20 mouse cellular contexts compared by ENCODE assay signal in the genomic region with DNA sequence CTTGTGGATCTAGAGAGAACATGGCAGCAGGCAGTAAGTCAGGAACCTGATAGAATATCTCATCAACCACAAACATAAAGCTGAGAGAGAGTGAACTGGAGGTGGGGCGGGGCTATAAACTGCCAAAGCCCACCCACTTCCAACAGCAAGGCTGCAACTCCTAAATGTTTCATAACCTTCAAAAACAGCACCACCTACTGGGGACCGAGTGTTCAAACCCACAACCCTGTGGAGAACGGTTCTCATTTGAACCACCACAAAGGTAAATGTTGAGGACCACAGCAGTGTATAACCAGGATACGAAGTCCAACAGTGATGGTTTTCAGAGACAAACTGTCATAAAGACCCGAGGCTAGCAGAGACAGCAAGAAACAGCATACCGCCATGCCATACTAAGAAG.
DNase-seq lines count a peak whose midpoint lies in the region; ATAC-seq and TF ChIP-seq lines count a peak whose summit lies in the region.
"Had no signal": no experiment of that assay in that cellular context is flagged by ENCODE, and none has a peak within 500 bp of the region (broad histone marks: within the 10 kb centered on the region; RNA-seq: fewer than 3 reads in every experiment).

No protein-coding gene starts in this region.

- no peaks in the 10 kb centered on the region for H3K4me1 ChIP-seq in heart, adult 2 months (ENCODE audit: control insufficient read depth, insufficient read depth, low read length)
- H3K4me1 ChIP-seq in midbrain, postnatal 0 days (ENCODE audit: insufficient read depth, low read length): no peaks in the 10 kb centered on the region
- no peaks in the 10 kb centered on the region for H3K4me1 ChIP-seq in midbrain, embryonic 10.5 days
- H3K4me1 ChIP-seq in hindbrain, embryonic 12.5 days: no peaks in the 10 kb centered on the region
- H3K4me1 ChIP-seq: embryonic facial prominence, embryonic 12.5 days; hindbrain, embryonic 10.5 days; hindbrain, embryonic 15.5 days had no signal

- DNase-seq in heart, adult 2 months: no peak
- DNase-seq in heart, adult 8-10 months (ENCODE audit: low spot score): no peak
- DNase-seq in midbrain, postnatal 0 days (ENCODE audit: low spot score): no peak
- DNase-seq in midbrain, embryonic 10.5 days (ENCODE audit: low spot score): no peak
- peak; percentile 65 for DNase-seq in R1 (ENCODE audit: low read depth, low spot score)
- no peak for DNase-seq in cerebellum, adult 11-12 months
- DNase-seq: adrenal gland, adult 8-10 months; adrenal gland, postnatal 36 days; cerebellum, adult 8-10 months; cerebellum, postnatal 14 days; heart, adult 18-20 months had no signal

- no peaks in the 10 kb centered on the region for H3K9me3 ChIP-seq in midbrain, postnatal 0 days (ENCODE audit: low read length)
- no peaks in the 10 kb centered on the region; the same call in 1 of the 2 replicates for H3K9me3 ChIP-seq in midbrain, embryonic 10.5 days (replicated peaks)
- no peaks in the 10 kb centered on the region for H3K9me3 ChIP-seq in hindbrain, embryonic 12.5 days (replicated peaks)
- H3K9me3 ChIP-seq: embryonic facial prominence, embryonic 12.5 days; hindbrain, embryonic 15.5 days had no signal

- H3K4me2 ChIP-seq in midbrain, postnatal 0 days (ENCODE audit: low read depth, low read length, poor library complexity, severe bottlenecking): no peak overlapping the region
- H3K4me2 ChIP-seq in hindbrain, embryonic 12.5 days (replicated peaks): no peak overlapping the region
- H3K4me2 ChIP-seq: embryonic facial prominence, embryonic 12.5 days; heart, embryonic 12.5 days; hindbrain, embryonic 15.5 days had no signal

- WGBS in heart, adult 2 months: 98% methylated on average over 6 of the region's 6 CpGs
- WGBS in midbrain, postnatal 0 days: 94% methylated on average over 6 of the region's 6 CpGs
- 90% methylated on average over 6 of the region's 6 CpGs for WGBS in midbrain, embryonic 10.5 days
- WGBS in hindbrain, embryonic 12.5 days: 92% methylated on average over 6 of the region's 6 CpGs

- H3K4me3 ChIP-seq in heart, adult 2 months: no peak overlapping the region
- no peak overlapping the region for H3K4me3 ChIP-seq in midbrain, postnatal 0 days (ENCODE audit: low read depth, low read length)
- no peak overlapping the region for H3K4me3 ChIP-seq in midbrain, embryonic 10.5 days
- H3K4me3 ChIP-seq in hindbrain, embryonic 12.5 days: no peak overlapping the region
- H3K4me3 ChIP-seq: embryonic facial prominence, embryonic 12.5 days; heart, embryonic 12.5 days; hindbrain, embryonic 10.5 days; hindbrain, embryonic 15.5 days had no signal

- no peak for ATAC-seq in midbrain, postnatal 0 days (ENCODE audit: low FRiP score)
- ATAC-seq in hindbrain, embryonic 12.5 days (ENCODE audit: low FRiP score): no peak
- ATAC-seq: forebrain, embryonic 16.5 days; intestine, postnatal 0 days had no signal

- no peaks in the 10 kb centered on the region for H3K27me3 ChIP-seq in heart, adult 2 months (ENCODE audit: control insufficient read depth, insufficient read depth, low read length)
- no peaks in the 10 kb centered on the region for H3K27me3 ChIP-seq in midbrain, postnatal 0 days (ENCODE audit: insufficient read depth, low read length)
- no peaks in the 10 kb centered on the region for H3K27me3 ChIP-seq in midbrain, embryonic 10.5 days (ENCODE audit: low read depth, poor library complexity, severe bottlenecking)
- no peaks in the 10 kb centered on the region for H3K27me3 ChIP-seq in hindbrain, embryonic 12.5 days
- H3K27me3 ChIP-seq: CH12.LX; embryonic facial prominence, embryonic 12.5 days; heart, embryonic 12.5 days; hindbrain, embryonic 15.5 days had no signal

- H3K36me3 ChIP-seq in heart, adult 2 months (ENCODE audit: control insufficient read depth, insufficient read depth, low read length): peaks cover 2% of the 10 kb centered on the region
- H3K36me3 ChIP-seq in midbrain, postnatal 0 days (ENCODE audit: insufficient read depth, low read length): peaks cover 11% of the 10 kb centered on the region; the same call in 1 of the 2 replicates
- no peaks in the 10 kb centered on the region for H3K36me3 ChIP-seq in midbrain, embryonic 10.5 days
- peaks cover 10% of the 10 kb centered on the region; the same call in 1 of the 2 replicates for H3K36me3 ChIP-seq in hindbrain, embryonic 12.5 days
- H3K36me3 ChIP-seq: embryonic facial prominence, embryonic 12.5 days; G1E; hindbrain, embryonic 10.5 days had no signal

- peak; percentile 40 for TF ChIP-seq CTCF in heart, adult 2 months (IDR thresholded peaks at IDR 0.05)
- TF ChIP-seq CTCF in midbrain, postnatal 0 days (IDR thresholded peaks at IDR 0.05): peak; percentile 19; the same call in 1 of the 2 replicates

- peaks cover 3% of the 10 kb centered on the region for H3K79me2 ChIP-seq in heart, adult 2 months (replicated peaks; ENCODE audit: control insufficient read depth, insufficient read depth, low read length)

- no peak overlapping the region for H3K27ac ChIP-seq in heart, adult 2 months
- H3K27ac ChIP-seq in midbrain, postnatal 0 days (ENCODE audit: low read depth, low read length): no peak overlapping the region
- H3K27ac ChIP-seq in midbrain, embryonic 10.5 days (replicated peaks): no peak overlapping the region
- no peak overlapping the region for H3K27ac ChIP-seq in hindbrain, embryonic 12.5 days
- H3K27ac ChIP-seq: embryonic facial prominence, embryonic 12.5 days; hindbrain, embryonic 10.5 days; hindbrain, embryonic 15.5 days had no signal

- TF ChIP-seq POLR2A in heart, adult 2 months (IDR thresholded peaks at IDR 0.05; ENCODE audit: insufficient read depth, low read depth, low read length): no peak

- H3K9ac ChIP-seq in heart, adult 2 months (ENCODE audit: low read depth, low read length): no peak overlapping the region
- no peak overlapping the region for H3K9ac ChIP-seq in midbrain, postnatal 0 days (replicated peaks; ENCODE audit: low read length, poor library complexity, severe bottlenecking)
- H3K9ac ChIP-seq in hindbrain, embryonic 12.5 days: no peak overlapping the region
- H3K9ac ChIP-seq: embryonic facial prominence, embryonic 12.5 days; heart, embryonic 12.5 days; hindbrain, embryonic 15.5 days had no signal

- no peak for TF ChIP-seq EP300 in heart, adult 2 months (IDR thresholded peaks at IDR 0.05; ENCODE audit: insufficient read depth, low read depth, low read length)

- intact Hi-C loops in heart, adult 2 months (cut with DNase I): no loop called here
